Mouse (Mus musculus): ENCODE results near the gene Rnf212b. TPM values are rescaled to one million over a fixed set of nuclear protein-coding genes. Genes with fewer than 3 reads are reported as not detected.
"Not testable (repeated sequence)": the region's sequence is repeated elsewhere in the genome, so short reads cannot be mapped to it uniquely, and the experiment has no call there.

Rnf212b gene
- not detected in 2 replicates for polyA plus RNA-seq (2016; fragmentation: Nextera tagmentation; extraction: Ambion mirVana)

- no peak for DNase-seq (ENCODE audit: low spot score)
- Histone ChIP-seq H3K4me1 (replicated peaks) (no peaks in the 10 kb centered on the region), H3K4me3 (no peak within 1 kb of the TSS), H3K27me3 (ENCODE audit: insufficient read depth, poor library complexity, severe bottlenecking) (no peaks in the 10 kb centered on the region), H3K9me3 (no peaks in the 10 kb centered on the region), H3K36me3 (no peaks in the 10 kb centered on the region), H3K27ac (no peak within 1 kb of the TSS)
- 81% methylated on average over 29 of the region's 29 CpGs for WGBS
These were observed at the start of gene Rnf212b for GRCm38 (mm10) chr14:54813991-54814390. Gene Rnf212b (plus strand): TSS chr14:54814141.

GRCm38 (mm10) chr14:54766937-54767336 lies 47.0 kb upstream of the Rnf212b start:
- WGBS, result 94% methylated on average over 7 of the region's 7 CpGs
- not testable (repeated sequence) for H3K27me3 ChIP-seq (ENCODE audit: insufficient read depth, poor library complexity, severe bottlenecking)

GRCm38 (mm10) chr14:54768314-54769067 lies 45.5 kb upstream of the Rnf212b start:
- no peaks in the 10 kb centered on the region for H3K9me3 ChIP-seq
- H3K4me1 ChIP-seq (replicated peaks), result no peaks in the 10 kb centered on the region
- no peak overlapping the region for H3K27ac ChIP-seq
- no peak overlapping the region for H3K4me3 ChIP-seq
- DNase-seq (ENCODE audit: low spot score), result no peak
- WGBS, result 89% methylated on average over 10 of the region's 10 CpGs
- H3K27me3 ChIP-seq (ENCODE audit: insufficient read depth, poor library complexity, severe bottlenecking), result no peaks in the 10 kb centered on the region
- no peaks in the 10 kb centered on the region for H3K36me3 ChIP-seq

More at GRCm38 (mm10) chr14:54766937-54767336, 47.0 kb upstream of the Rnf212b start:
- not testable (repeated sequence) for DNase-seq (ENCODE audit: low spot score); H3K9me3 ChIP-seq; H3K27ac ChIP-seq; H3K4me3 ChIP-seq; H3K36me3 ChIP-seq; H3K4me1 ChIP-seq (replicated peaks)

GRCm38 (mm10) chr14:54769068-54769425 lies 44.9 kb upstream of the Rnf212b start:
- Histone ChIP-seq H3K4me3 (no peak overlapping the region), H3K36me3 (no peaks in the 10 kb centered on the region), H3K4me1 (replicated peaks) (no peaks in the 10 kb centered on the region), H3K9me3 (no peaks in the 10 kb centered on the region), H3K27ac (no peak overlapping the region), H3K27me3 (ENCODE audit: insufficient read depth, poor library complexity, severe bottlenecking) (no peaks in the 10 kb centered on the region)
- DNase-seq (ENCODE audit: low spot score), result no peak
- 92% methylated on average over 5 of the region's 5 CpGs for WGBS

GRCm38 (mm10) chr14:54770373-54770772 lies 43.6 kb upstream of the Rnf212b start:
- Histone ChIP-seq H3K27ac (no peak overlapping the region), H3K9me3 (no peaks in the 10 kb centered on the region), H3K36me3 (no peaks in the 10 kb centered on the region), H3K27me3 (ENCODE audit: insufficient read depth, poor library complexity, severe bottlenecking) (no peaks in the 10 kb centered on the region), H3K4me1 (replicated peaks) (no peaks in the 10 kb centered on the region), H3K4me3 (no peak overlapping the region)
- WGBS, result 95% methylated on average over 5 of the region's 5 CpGs
- no peak for DNase-seq (ENCODE audit: low spot score)

GRCm38 (mm10) chr14:54772333-54772856 lies 41.5 kb upstream of the Rnf212b start:
- Histone ChIP-seq H3K4me1 (replicated peaks) (no peaks in the 10 kb centered on the region), H3K27ac (no peak overlapping the region), H3K9me3 (no peaks in the 10 kb centered on the region), H3K36me3 (no peaks in the 10 kb centered on the region), H3K27me3 (ENCODE audit: insufficient read depth, poor library complexity, severe bottlenecking) (no peaks in the 10 kb centered on the region), H3K4me3 (no peak overlapping the region)
- 85% methylated on average over 20 of the region's 20 CpGs for WGBS
- no peak for DNase-seq (ENCODE audit: low spot score)

- peaks cover 2% of the 10 kb centered on the region; the same call in 1 of the 2 replicates for H3K4me1 ChIP-seq (replicated peaks)
- H3K27ac ChIP-seq, result no peak overlapping the region
- no peaks in the 10 kb centered on the region for H3K36me3 ChIP-seq
- H3K4me3 ChIP-seq, result no peak overlapping the region
- WGBS, result 90% methylated on average over 7 of the region's 7 CpGs
- H3K9me3 ChIP-seq, result no peaks in the 10 kb centered on the region
- DNase-seq (ENCODE audit: low spot score), result no peak
- peaks cover 12% of the 10 kb centered on the region for H3K27me3 ChIP-seq (ENCODE audit: insufficient read depth, poor library complexity, severe bottlenecking)
These were observed 38.4 kb upstream of the Rnf212b start for GRCm38 (mm10) chr14:54775534-54776041.

GRCm38 (mm10) chr14:54776768-54777167 lies 37.2 kb upstream of the Rnf212b start:
- 90% methylated on average over 5 of the region's 5 CpGs for WGBS
- Histone ChIP-seq H3K27me3 (ENCODE audit: insufficient read depth, poor library complexity, severe bottlenecking) (peaks cover 23% of the 10 kb centered on the region), H3K9me3 (no peaks in the 10 kb centered on the region), H3K4me1 (replicated peaks) (peaks cover 10% of the 10 kb centered on the region; the same call in 1 of the 2 replicates), H3K4me3 (no peak overlapping the region), H3K36me3 (no peaks in the 10 kb centered on the region), H3K27ac (no peak overlapping the region)
- DNase-seq (ENCODE audit: low spot score), result no peak

GRCm38 (mm10) chr14:54777893-54778292 lies 36.0 kb upstream of the Rnf212b start:
- no peaks in the 10 kb centered on the region for H3K36me3 ChIP-seq
- H3K27me3 ChIP-seq (ENCODE audit: insufficient read depth, poor library complexity, severe bottlenecking), result peaks cover 34% of the 10 kb centered on the region
- no peak overlapping the region for H3K4me3 ChIP-seq
- H3K9me3 ChIP-seq, result no peaks in the 10 kb centered on the region
- no peak overlapping the region for H3K27ac ChIP-seq
- DNase-seq (ENCODE audit: low spot score), result no peak
- H3K4me1 ChIP-seq (replicated peaks), result peaks cover 13% of the 10 kb centered on the region; the same call in 1 of the 2 replicates
- 84% methylated on average over 4 of the region's 4 CpGs for WGBS

- H3K27me3 ChIP-seq (ENCODE audit: insufficient read depth, poor library complexity, severe bottlenecking), result peaks cover 46% of the 10 kb centered on the region
- DNase-seq (ENCODE audit: low spot score), result no peak
- H3K9me3 ChIP-seq, result no peaks in the 10 kb centered on the region
These were observed 33.9 kb upstream of the Rnf212b start for GRCm38 (mm10) chr14:54780084-54780483.

GRCm38 (mm10) chr14:54780836-54781609 lies 32.9 kb upstream of the Rnf212b start:
- 3% methylated on average over 35 of the region's 35 CpGs for WGBS
- peak; percentile 55 for DNase-seq (ENCODE audit: low spot score)
- H3K4me3 ChIP-seq, result peak overlapping the region; percentile 61
- H3K27me3 ChIP-seq (ENCODE audit: insufficient read depth, poor library complexity, severe bottlenecking), result peaks cover 46% of the 10 kb centered on the region
- no peak overlapping the region; the same call in 1 of the 2 replicates for H3K27ac ChIP-seq
- H3K36me3 ChIP-seq, result no peaks in the 10 kb centered on the region
- H3K4me1 ChIP-seq (replicated peaks), result peaks cover 13% of the 10 kb centered on the region; the same call in 1 of the 2 replicates
- H3K9me3 ChIP-seq, result no peaks in the 10 kb centered on the region

More at GRCm38 (mm10) chr14:54780084-54780483, 33.9 kb upstream of the Rnf212b start:
- no peaks in the 10 kb centered on the region for H3K36me3 ChIP-seq
- WGBS, result 90% methylated on average over 9 of the region's 9 CpGs
- no peak overlapping the region for H3K27ac ChIP-seq
- H3K4me3 ChIP-seq, result no peak overlapping the region
- peaks cover 13% of the 10 kb centered on the region; the same call in 1 of the 2 replicates for H3K4me1 ChIP-seq (replicated peaks)

- Histone ChIP-seq H3K4me3 (peak within 1 kb of the TSS; percentile 61), H3K27me3 (ENCODE audit: insufficient read depth, poor library complexity, severe bottlenecking) (peaks cover 46% of the 10 kb centered on the region), H3K4me1 (replicated peaks) (peaks cover 13% of the 10 kb centered on the region; the same call in 1 of the 2 replicates), H3K36me3 (no peaks in the 10 kb centered on the region), H3K9me3 (no peaks in the 10 kb centered on the region), H3K27ac (peak within 1 kb of the TSS; percentile 16; the same call in 1 of the 2 replicates)
- peak; percentile 67 for DNase-seq (ENCODE audit: low spot score)
- 2% methylated on average over 37 of the region's 37 CpGs for WGBS
These were observed 32.2 kb upstream of the Rnf212b start, which contains the start of gene Slc7a8 for GRCm38 (mm10) chr14:54781610-54782365. Gene Slc7a8 (minus strand): TSS chr14:54781946.
